Mouse (Mus musculus) cerebellum, postnatal 36 days (tissue): Measurements from ENCODE around the gene Sfpq.
"Not testable (repeated sequence)": the region's sequence is repeated elsewhere in the genome, so short reads cannot be mapped to it uniquely, and the experiment has no call there.

ENCODE experiments used
- DNase-seq, 2 experiments: peaks; one replicate each; pipeline ENCODE4 v3.0.0; 2021 to 2022; ENCODE audit warnings: mixed read lengths in 2 of 2

The Sfpq gene

GRCm38 (mm10) chr4:127021151-127021945 is at the start of gene Sfpq:
Sfpq (plus strand) TSS chr4:127021324.
- peak; percentile 98 to 100 for DNase-seq

GRCm38 (mm10) chr4:126977467-126977866 is 43.7 kb upstream of the Sfpq start:
- peak; percentile 31 to 43 for DNase-seq

- no peak for DNase-seq
Measured at GRCm38 (mm10) chr4:126978706-126979105, 42.4 kb upstream of the Sfpq start.

GRCm38 (mm10) chr4:126983321-126983720 is 37.8 kb upstream of the Sfpq start:
- DNase-seq = no peak

- not testable (repeated sequence) for DNase-seq
Measured at GRCm38 (mm10) chr4:126983736-126984525, 37.2 kb upstream of the Sfpq start.

- DNase-seq = no peak
Measured at GRCm38 (mm10) chr4:126986768-126987167, 34.4 kb upstream of the Sfpq start.

- no peak for DNase-seq
Measured at GRCm38 (mm10) chr4:126988503-126988902, 32.6 kb upstream of the Sfpq start.

GRCm38 (mm10) chr4:126990553-126990952 is 30.6 kb upstream of the Sfpq start:
- no peak for DNase-seq

GRCm38 (mm10) chr4:126992356-126992755 is 28.8 kb upstream of the Sfpq start:
- DNase-seq = no peak

GRCm38 (mm10) chr4:126999372-126999771 is 21.8 kb upstream of the Sfpq start:
- not testable (repeated sequence) for DNase-seq

- no peak for DNase-seq
Measured at GRCm38 (mm10) chr4:127000601-127001105, 20.5 kb upstream of the Sfpq start.

- DNase-seq = no peak
Measured at GRCm38 (mm10) chr4:127004384-127004783, 16.7 kb upstream of the Sfpq start.

- peak; percentile 43 to 49 for DNase-seq
Measured at GRCm38 (mm10) chr4:127005113-127005936, 15.8 kb upstream of the Sfpq start.

GRCm38 (mm10) chr4:127015294-127015993 is 5.7 kb upstream of the Sfpq start:
- peak; percentile 85 to 89 for DNase-seq

GRCm38 (mm10) chr4:127016366-127016765 is 4.8 kb upstream of the Sfpq start:
- no peak for DNase-seq

GRCm38 (mm10) chr4:127020411-127021150 is 543 bp upstream of the Sfpq start:
- DNase-seq = no peak

GRCm38 (mm10) chr4:127021989-127022626 is 984 bp downstream of the Sfpq start:
- DNase-seq = peak; percentile 80 to 88

GRCm38 (mm10) chr4:127023201-127023600 is 2.1 kb downstream of the Sfpq start:
- DNase-seq = no peak

GRCm38 (mm10) chr4:127024240-127024639 is 3.1 kb downstream of the Sfpq start:
- DNase-seq = no peak

GRCm38 (mm10) chr4:127026826-127027225 is 5.7 kb downstream of the Sfpq start:
- no peak for DNase-seq
